Mouse (Mus musculus) heart, postnatal 0 days (tissue): ENCODE data around the gene Rfx5. TPM values are rescaled to one million over a fixed set of nuclear protein-coding genes. Genes with fewer than 3 reads are reported as not detected.
A peak's percentile ranks its signal among the peaks of the same experiment; 100 is the strongest.

Experiments used
- ATAC-seq: fragments of 200-750 bp; cut with Nextera tagmentation; 2 replicates; pipeline ENCODE4 v1.8.0; 2017; ENCODE audit warnings: low read depth, moderate number of reproducible peaks, moderate library complexity; ENCODE audit not compliant: insufficient read depth
- DNase-seq: peaks from one replicate; pipeline ENCODE4 v3.0.0-alpha.2; 2016; ENCODE audit warnings: low spot score
- H3K27ac ChIP-seq: fragments of 300-500 bp; sonication (generic); 2 replicates; pipeline ENCODE4 v1.5.1; 2014; ENCODE audit warnings: low read depth, mild to moderate bottlenecking
- H3K27me3 ChIP-seq: fragments of 300-500 bp; sonication (generic); 2 replicates; pipeline ENCODE4 v1.6.1; 2014; ENCODE audit warnings: low read length, mixed read lengths; ENCODE audit not compliant: control insufficient read depth, insufficient read depth
- H3K36me3 ChIP-seq: fragments of 300-500 bp; sonication (generic); replicated peaks from 2 replicates; pipeline ENCODE4 v1.6.1; 2014; ENCODE audit warnings: low read length, mixed read lengths; ENCODE audit not compliant: control insufficient read depth, insufficient read depth
- H3K4me1 ChIP-seq: fragments of 300-500 bp; sonication (generic); 2 replicates; pipeline ENCODE4 v1.6.1; 2014; ENCODE audit warnings: antibody characterized with exemption; ENCODE audit not compliant: control insufficient read depth, insufficient read depth
- H3K4me2 ChIP-seq: fragments of 300-500 bp; sonication (generic); 2 replicates; pipeline ENCODE4 v1.6.1; 2014; ENCODE audit warnings: low read depth, mild to moderate bottlenecking, low read length, moderate library complexity
- H3K4me3 ChIP-seq: fragments of 300-500 bp; sonication (generic); 2 replicates; pipeline ENCODE4 v1.5.1; 2014; ENCODE audit warnings: low read depth, low read length
- H3K9ac ChIP-seq: fragments of 300-500 bp; sonication (generic); replicated peaks from 2 replicates; pipeline ENCODE4 v1.6.1; 2014; ENCODE audit warnings: low read depth, low read length, mixed read lengths
- H3K9me3 ChIP-seq: fragments of 300-500 bp; sonication (generic); replicated peaks from 2 replicates; pipeline ENCODE4 v1.6.1; 2016; ENCODE audit warnings: low read length; ENCODE audit not compliant: control insufficient read depth
- CTCF ChIP-seq: IDR thresholded peaks from 2 replicates; pipeline ENCODE4 v1.5.1; 2016; ENCODE audit warnings: antibody characterized with exemption, control low read depth, low read depth
- EP300 ChIP-seq: IDR thresholded peaks from 2 replicates; pipeline ENCODE4 v1.6.1; 2016; ENCODE audit warnings: antibody characterized with exemption, low read depth
- WGBS: fragments of 180-500 bp; shearing (Covaris S2); extraction: QIAGEN DNeasy Blood & Tissue Kit; methylation state at CpG from one replicate; pipeline ENCODE4 v1.1.7; 2014; 5-methylcytosine and 5-hydroxymethylcytosine counted together
- polyA plus RNA-seq: library from polyadenylated mRNA; unstranded; fragments of >200 nt; fragmentation: Nextera tagmentation; extraction: Ambion mirVana; gene quantifications from 2 replicates; pipeline ENCODE4 v1.2.1, GENCODE M21; 2015
- total RNA-seq: library from RNA; depleted of rRNA; stranded (reverse); fragments of >200 nt; gene quantifications from 2 replicates; pipeline ENCODE4 v1.2.3, GENCODE M21; 2014; ENCODE audit warnings: low replicate concordance

Gene Rfx5
- total and polyA plus RNA-seq, 2 experiments from 2014 or later, result 2.7 to 8.6 TPM

- H3K4me2 ChIP-seq, result no peak overlapping the region
- no peaks in the 10 kb centered on the region for H3K9me3 ChIP-seq
- no peak overlapping the region for H3K4me3 ChIP-seq
- TF ChIP-seq CTCF (no peak), EP300 (no peak)
- no peak for ATAC-seq
- H3K9ac ChIP-seq, result no peak overlapping the region
- 16% methylated on average over 9 of the region's 9 CpGs for WGBS
- no peak for DNase-seq
- H3K27me3 ChIP-seq, result no peaks in the 10 kb centered on the region
- peaks cover 40% of the 10 kb centered on the region for H3K4me1 ChIP-seq
- H3K36me3 ChIP-seq, result peaks cover 45% of the 10 kb centered on the region
- H3K27ac ChIP-seq, result peak overlapping the region; percentile 7; the same call in 1 of the 2 replicates
Measured at GRCm38 (mm10) chr3:94989159-94989761, 35.4 kb downstream of the Rfx5 start.

GRCm38 (mm10) chr3:94996946-94997345, 43.1 kb downstream of the Rfx5 start:
- Histone ChIP-seq H3K4me3 (no peak overlapping the region), H3K9ac (no peak overlapping the region), H3K36me3 (peaks cover 97% of the 10 kb centered on the region), H3K27me3 (no peaks in the 10 kb centered on the region), H3K27ac (no peak overlapping the region), H3K4me1 (no peaks in the 10 kb centered on the region), H3K4me2 (no peak overlapping the region), H3K9me3 (no peaks in the 10 kb centered on the region)
- ATAC-seq, result no peak
- DNase-seq, result peak; percentile 79
- TF ChIP-seq CTCF, result peak; percentile 92
- TF ChIP-seq EP300, result no peak
- WGBS, result 21% methylated on average over 2 of the region's 2 CpGs

- WGBS, result 91% methylated on average over 4 of the region's 4 CpGs
Measured at GRCm38 (mm10) chr3:95002569-95002968, 48.7 kb downstream of the Rfx5 start.

GRCm38 (mm10) chr3:95003273-95003672, 49.4 kb downstream of the Rfx5 start:
- no peaks in the 10 kb centered on the region for H3K4me1 ChIP-seq
- H3K27ac ChIP-seq, result no peak overlapping the region
- peaks cover 94% of the 10 kb centered on the region for H3K36me3 ChIP-seq
- H3K4me3 ChIP-seq, result no peak overlapping the region
- TF ChIP-seq CTCF, result no peak
- no peak for TF ChIP-seq EP300
- ATAC-seq, result no peak
- H3K9ac ChIP-seq, result no peak overlapping the region
- no peaks in the 10 kb centered on the region for H3K27me3 ChIP-seq
- no peak for DNase-seq
- no peaks in the 10 kb centered on the region for H3K9me3 ChIP-seq
- no peak overlapping the region for H3K4me2 ChIP-seq

More at GRCm38 (mm10) chr3:95002569-95002968, 48.7 kb downstream of the Rfx5 start:
- Histone ChIP-seq H3K27ac (no peak overlapping the region), H3K9ac (no peak overlapping the region), H3K4me2 (no peak overlapping the region), H3K27me3 (no peaks in the 10 kb centered on the region), H3K36me3 (peaks cover 94% of the 10 kb centered on the region), H3K4me1 (no peaks in the 10 kb centered on the region), H3K9me3 (no peaks in the 10 kb centered on the region), H3K4me3 (no peak overlapping the region)
- TF ChIP-seq EP300 (no peak), CTCF (no peak)
- DNase-seq, result no peak
- no peak for ATAC-seq

GRCm38 (mm10) chr3:95005651-95006050, 51.8 kb downstream of the Rfx5 start:
- ATAC-seq (no peak), DNase-seq (no peak)
- Histone ChIP-seq H3K4me3 (no peak overlapping the region), H3K27ac (no peak overlapping the region), H3K36me3 (peaks cover 92% of the 10 kb centered on the region), H3K9ac (no peak overlapping the region), H3K9me3 (no peaks in the 10 kb centered on the region), H3K4me1 (no peaks in the 10 kb centered on the region), H3K27me3 (no peaks in the 10 kb centered on the region), H3K4me2 (no peak overlapping the region)
- TF ChIP-seq EP300 (no peak), CTCF (no peak)
- 88% methylated on average over 3 of the region's 3 CpGs for WGBS

- peaks cover 89% of the 10 kb centered on the region for H3K36me3 ChIP-seq
- ATAC-seq (peak; percentile 20; the same call in 1 of the 2 replicates), DNase-seq (no peak)
- WGBS, result 78% methylated on average over 9 of the region's 9 CpGs
- no peak overlapping the region for H3K9ac ChIP-seq
- no peaks in the 10 kb centered on the region for H3K27me3 ChIP-seq
- H3K9me3 ChIP-seq, result no peaks in the 10 kb centered on the region
- TF ChIP-seq EP300 (no peak), CTCF (no peak)
- H3K4me1 ChIP-seq, result no peaks in the 10 kb centered on the region
- H3K27ac ChIP-seq, result no peak overlapping the region
- no peak overlapping the region for H3K4me3 ChIP-seq
- H3K4me2 ChIP-seq, result no peak overlapping the region
Measured at GRCm38 (mm10) chr3:95007706-95008105, 53.8 kb downstream of the Rfx5 start.
